Mouse (Mus musculus) R1 (cell line): ENCODE results near the gene Ccnj.

Experiments
- DNase-seq: peaks from one replicate; pipeline ENCODE4 v3.0.0-alpha.2; 2018; ENCODE audit warnings: low read depth, low spot score

Ccnj gene

GRCm38 (mm10) chr19:40844731-40845130 lies 13.7 kb downstream of the Ccnj start:
- DNase-seq = no peak

GRCm38 (mm10) chr19:40849391-40849790 lies 18.3 kb downstream of the Ccnj start:
- no peak for DNase-seq

- no peak for DNase-seq
These were observed 28.5 kb downstream of the Ccnj start for GRCm38 (mm10) chr19:40859555-40859954.

- DNase-seq = peak; percentile 18
These were observed 37.2 kb downstream of the Ccnj start for GRCm38 (mm10) chr19:40868284-40868683.

- DNase-seq = no peak
These were observed 38.5 kb downstream of the Ccnj start for GRCm38 (mm10) chr19:40869425-40870105.

GRCm38 (mm10) chr19:40872955-40873665 lies 42.0 kb downstream of the Ccnj start:
- peak; percentile 98 for DNase-seq

GRCm38 (mm10) chr19:40881700-40882099 lies 50.6 kb downstream of the Ccnj start:
- no peak for DNase-seq

- DNase-seq = no peak
These were observed 57.8 kb downstream of the Ccnj start for GRCm38 (mm10) chr19:40888887-40889286.

GRCm38 (mm10) chr19:40894071-40894506 lies 63.0 kb downstream of the Ccnj start:
- DNase-seq = no peak

- peak; percentile 92 for DNase-seq
These were observed 63.7 kb downstream of the Ccnj start, which contains the start of gene Zfp518a for GRCm38 (mm10) chr19:40894519-40895392. Gene Zfp518a (plus strand): TSS chr19:40894705.

GRCm38 (mm10) chr19:40895393-40895703 lies 64.3 kb downstream of the Ccnj start:
- peak; percentile 73 for DNase-seq
